Mouse (Mus musculus) left cerebral cortex, postnatal 10 days (tissue): ENCODE data around the gene Ina. TPM values are rescaled to one million over a fixed set of nuclear protein-coding genes. Genes with fewer than 3 reads are reported as not detected.
A peak's percentile ranks its signal among the peaks of the same experiment; 100 is the strongest.

Experiments
- DNase-seq, 2 experiments: peaks; one replicate each; pipeline ENCODE4 v3.0.0; 2021 to 2022; ENCODE audit warnings: low spot score in 2 of 2, mixed read lengths in 1 of 2; ENCODE audit errors: extremely low spot score in 1 of 2
- intact Hi-C: fragments of 180-260 bp; cut with DNase I; formaldehyde crosslinking; loops from one replicate; pipeline ENCODE4 v1.15.1; 2025
- total RNA-seq, 2 experiments: library from RNA; stranded (reverse); gene quantifications; 2 replicates each; pipeline ENCODE4 v1.2.3; 2021

Gene Ina
- total RNA-seq, 2 experiments from 2014 or later: 180 to 190 TPM

DNA sequence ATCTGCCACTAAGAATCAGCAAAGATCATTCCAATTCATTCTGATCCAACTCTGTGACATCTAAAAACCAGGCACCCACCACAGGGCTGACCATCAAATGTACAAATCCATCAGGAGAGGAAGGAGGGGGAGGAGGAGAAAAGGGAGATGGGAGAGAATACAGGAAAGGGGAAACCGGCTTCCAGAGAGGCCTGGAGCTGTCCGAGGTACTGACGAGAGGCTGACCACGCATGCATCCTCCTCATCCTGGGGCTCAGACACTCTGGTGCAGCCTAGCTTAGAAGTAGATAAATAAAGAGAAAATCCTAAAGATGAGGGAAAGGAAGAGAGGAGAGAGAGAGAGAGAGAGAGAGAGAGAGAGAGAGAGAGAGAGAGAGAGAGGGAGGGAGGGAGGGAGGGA, 8.2 kb upstream of the Ina start:
- intact Hi-C loops: no loop called here
- DNase-seq: peak in 1 of 2 experiments; percentile 52

GRCm38 (mm10) chr19:47009420-47009819, 5.1 kb upstream of the Ina start:
- no peak for DNase-seq
- intact Hi-C loops: no loop called here

GRCm38 (mm10) chr19:47009943-47010342, 4.6 kb upstream of the Ina start:
- no peak for DNase-seq
- intact Hi-C loops: no loop called here

GRCm38 (mm10) chr19:47012521-47013130, 1.9 kb upstream of the Ina start:
- intact Hi-C loops: no loop called here
- no peak for DNase-seq

- intact Hi-C loops: no loop called here
- no peak for DNase-seq
Observed at GRCm38 (mm10) chr19:47013340-47014158, 949 bp upstream of the Ina start.

GRCm38 (mm10) chr19:47014159-47014446, 395 bp upstream of the Ina start:
- intact Hi-C loops: no loop called here

DNA sequence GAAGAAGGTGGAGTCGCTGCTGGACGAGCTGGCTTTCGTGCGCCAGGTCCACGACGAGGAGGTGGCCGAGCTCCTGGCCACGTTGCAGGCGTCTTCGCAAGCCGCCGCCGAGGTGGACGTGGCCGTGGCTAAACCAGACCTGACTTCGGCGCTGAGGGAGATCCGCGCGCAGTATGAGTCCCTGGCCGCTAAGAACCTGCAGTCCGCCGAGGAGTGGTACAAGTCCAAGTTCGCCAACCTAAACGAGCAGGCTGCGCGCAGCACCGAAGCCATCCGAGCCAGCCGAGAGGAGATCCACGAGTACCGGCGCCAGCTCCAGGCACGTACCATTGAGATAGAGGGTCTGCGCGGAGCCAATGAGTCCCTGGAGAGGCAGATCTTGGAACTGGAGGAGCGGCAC, 898 bp downstream of the Ina start:
- intact Hi-C loops: no loop called here
- no peak for DNase-seq

More at GRCm38 (mm10) chr19:47014159-47014446, 395 bp upstream of the Ina start:
- no peak for DNase-seq

DNA sequence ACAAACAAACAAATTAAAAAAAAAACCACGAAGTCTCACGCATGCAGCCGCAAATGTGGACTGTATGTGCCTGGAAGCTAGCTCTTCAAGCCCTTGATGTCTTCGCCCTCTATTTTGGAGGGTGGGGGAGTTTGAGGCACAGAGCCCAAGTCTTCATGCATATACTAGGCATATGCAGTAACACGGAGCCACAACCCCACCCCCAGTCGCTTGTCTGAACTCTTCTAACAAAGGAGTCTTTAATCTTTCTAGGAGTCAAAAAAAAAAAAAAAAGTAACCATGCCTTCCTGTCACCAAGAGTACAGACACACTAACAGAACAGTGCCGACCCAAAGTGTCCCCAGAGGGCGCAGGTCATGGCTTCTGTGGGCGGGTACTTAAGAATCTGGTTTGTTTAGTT, 1.5 kb downstream of the Ina start:
- intact Hi-C loops: no loop called here
- no peak for DNase-seq

GRCm38 (mm10) chr19:47016487-47016886, 2.0 kb downstream of the Ina start:
- DNase-seq: peak in 1 of 2 experiments; percentile 78
- intact Hi-C loops: no loop called here

GRCm38 (mm10) chr19:47017831-47018230, 3.3 kb downstream of the Ina start:
- intact Hi-C loops: no loop called here
- no peak for DNase-seq

- DNase-seq: no peak
- intact Hi-C loops: no loop called here
Observed at GRCm38 (mm10) chr19:47018330-47018729, 3.8 kb downstream of the Ina start.

- intact Hi-C loops: no loop called here
- peak in 1 of 2 experiments; percentile 49 for DNase-seq
Observed at GRCm38 (mm10) chr19:47019326-47019725, 4.8 kb downstream of the Ina start.

DNA sequence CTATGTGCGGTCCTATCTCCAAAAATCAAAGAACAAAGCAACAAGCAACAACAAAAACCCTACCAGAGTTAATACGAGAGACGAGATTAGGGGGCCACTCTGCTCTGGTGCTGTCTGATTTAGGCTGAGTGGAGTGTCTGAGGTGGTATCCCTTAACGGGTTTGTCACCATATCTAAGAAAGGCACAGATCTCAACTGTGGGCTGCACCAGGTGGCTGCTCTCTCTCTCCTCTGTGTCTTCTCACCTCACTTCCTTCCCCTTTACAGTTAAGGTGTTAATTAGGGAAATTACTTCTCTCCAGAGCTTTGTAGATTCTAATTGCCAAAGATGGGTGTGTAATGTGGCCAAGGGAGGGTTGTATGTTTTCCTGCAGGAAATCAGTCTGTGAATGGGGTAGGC, 8.2 kb downstream of the Ina start:
- no peak for DNase-seq
- intact Hi-C loops: no loop called here

- DNase-seq: no peak
- intact Hi-C loops: no loop called here
Observed at GRCm38 (mm10) chr19:47023546-47023945, 9.0 kb downstream of the Ina start.

- peak in 1 of 2 experiments; percentile 23 for DNase-seq
- intact Hi-C loops: no loop called here
Observed at GRCm38 (mm10) chr19:47024954-47025353, 10.5 kb downstream of the Ina start.

DNA sequence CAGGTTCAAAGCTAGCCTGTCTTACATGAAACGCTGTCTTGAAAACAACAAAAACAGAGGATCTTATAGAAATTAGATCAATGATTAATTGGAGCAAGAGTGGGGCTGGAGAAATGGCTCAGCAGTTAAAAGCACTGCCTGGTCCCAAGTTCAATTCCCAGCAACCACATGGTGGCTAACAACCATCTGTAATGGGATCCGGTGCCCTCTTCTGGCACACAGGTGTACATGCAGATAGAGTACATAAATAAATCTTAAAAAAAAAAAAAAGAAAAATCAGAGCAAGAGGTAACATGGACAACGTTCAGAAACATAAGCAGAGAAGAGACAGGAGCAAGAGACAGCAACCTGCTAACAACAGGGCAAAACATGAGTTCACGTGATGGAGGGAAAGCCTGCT, 12.0 kb downstream of the Ina start:
- peak in 1 of 2 experiments; percentile 6 for DNase-seq
- intact Hi-C loops: no loop called here

GRCm38 (mm10) chr19:47029796-47030195, 15.3 kb downstream of the Ina start:
- no peak for DNase-seq
- intact Hi-C loops: no loop called here

DNA sequence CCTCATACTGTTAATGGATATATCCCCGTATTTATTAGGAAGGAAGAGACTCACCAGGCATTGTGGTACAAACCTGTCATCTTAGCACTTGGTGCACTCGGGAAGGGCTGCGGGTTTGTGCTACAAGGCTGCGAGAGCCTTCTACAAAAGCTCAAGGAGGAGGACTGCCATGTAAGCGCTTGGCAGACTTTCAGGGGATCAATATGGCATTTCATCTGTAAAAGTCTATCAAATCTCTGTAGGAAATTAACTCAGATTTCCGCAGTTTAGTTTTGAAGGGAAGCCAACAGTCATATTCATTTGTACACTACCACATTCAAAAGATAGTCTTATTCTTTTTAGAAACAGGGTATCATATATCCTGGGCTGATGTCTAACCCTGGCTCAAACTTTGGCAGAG, 17.3 kb downstream of the Ina start:
- no peak for DNase-seq
- intact Hi-C loops: no loop called here

DNA sequence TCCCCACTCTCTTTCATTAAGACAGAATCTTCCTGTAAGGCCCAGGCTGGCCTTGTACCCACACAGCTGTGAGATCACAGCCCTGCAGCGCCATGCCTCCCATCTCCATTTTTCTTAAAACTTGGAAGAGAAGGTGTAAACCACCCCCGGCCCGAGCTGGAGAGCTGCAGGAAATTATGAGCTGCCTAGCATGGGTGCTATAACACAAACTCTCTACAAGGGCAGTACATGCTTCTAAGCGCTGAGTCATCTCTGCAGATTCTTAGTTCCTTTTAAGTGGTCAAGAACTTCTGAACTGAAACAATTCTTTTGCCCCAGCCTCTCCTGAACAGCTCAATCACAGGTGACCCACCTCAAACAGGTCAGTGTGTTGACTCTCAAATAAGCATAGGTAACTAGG, 20.4 kb downstream of the Ina start:
- no peak for DNase-seq
- intact Hi-C loops: no loop called here

DNA sequence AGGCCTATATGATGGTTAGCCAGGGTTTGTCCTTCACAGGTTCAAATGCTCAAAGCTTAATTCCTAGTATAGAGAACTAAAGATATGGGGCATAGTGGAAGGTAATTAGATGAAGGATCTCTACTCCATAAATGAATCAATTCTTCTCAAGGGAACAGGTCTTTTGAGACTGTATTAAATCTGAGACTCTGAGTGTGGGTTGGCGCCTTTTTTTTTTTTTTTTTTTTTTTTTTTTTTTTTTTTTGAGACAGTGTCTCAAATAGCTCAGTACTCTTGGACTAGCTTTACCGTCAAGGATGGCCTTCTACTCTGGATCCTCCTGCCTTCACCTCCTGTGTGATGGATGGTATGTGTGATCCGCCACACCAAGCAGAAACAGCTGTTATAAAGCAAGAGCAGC, 22.1 kb downstream of the Ina start:
- no peak for DNase-seq
- intact Hi-C loops: no loop called here
